Mouse (Mus musculus) cerebellum, adult 11 months (tissue): ENCODE data around the gene Pus3.
"Not testable (repeated sequence)": the region's sequence is repeated elsewhere in the genome, so short reads cannot be mapped to it uniquely, and the experiment has no call there.

Experiments
- DNase-seq: peaks from one replicate; pipeline ENCODE4 v3.0.0; 2022

The Pus3 gene

DNA sequence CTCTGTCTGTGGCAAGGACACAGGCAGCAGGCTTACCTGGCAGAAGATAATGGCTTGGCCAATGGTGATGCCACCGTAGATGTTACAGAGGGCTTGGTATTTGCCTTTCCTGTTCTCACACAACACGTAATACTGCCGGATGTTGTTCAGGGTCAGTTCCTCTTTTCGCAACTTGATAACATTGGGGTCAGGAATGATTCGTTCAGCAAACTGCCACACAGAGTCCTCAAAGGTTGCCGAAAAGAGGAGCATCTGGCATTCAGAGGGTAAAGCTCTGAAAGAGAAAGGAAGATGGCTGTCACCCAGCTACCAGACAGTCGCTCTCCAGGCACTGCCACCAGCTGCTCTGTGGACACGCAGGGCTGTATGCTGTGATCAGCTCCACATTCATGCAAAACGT is 11.7 kb upstream of the Pus3 start:
- DNase-seq, result no peak

- no peak for DNase-seq
These were observed 9.9 kb upstream of the Pus3 start for GRCm38 (mm10) chr9:35548455-35548854.

- DNase-seq, result no peak
These were observed 1.8 kb upstream of the Pus3 start for GRCm38 (mm10) chr9:35556494-35557102.

GRCm38 (mm10) chr9:35559009-35559890 is 855 bp downstream of the Pus3 start:
- DNase-seq, result peak; percentile 77

- DNase-seq, result no peak
These were observed 2.7 kb downstream of the Pus3 start for GRCm38 (mm10) chr9:35561076-35561475.

DNA sequence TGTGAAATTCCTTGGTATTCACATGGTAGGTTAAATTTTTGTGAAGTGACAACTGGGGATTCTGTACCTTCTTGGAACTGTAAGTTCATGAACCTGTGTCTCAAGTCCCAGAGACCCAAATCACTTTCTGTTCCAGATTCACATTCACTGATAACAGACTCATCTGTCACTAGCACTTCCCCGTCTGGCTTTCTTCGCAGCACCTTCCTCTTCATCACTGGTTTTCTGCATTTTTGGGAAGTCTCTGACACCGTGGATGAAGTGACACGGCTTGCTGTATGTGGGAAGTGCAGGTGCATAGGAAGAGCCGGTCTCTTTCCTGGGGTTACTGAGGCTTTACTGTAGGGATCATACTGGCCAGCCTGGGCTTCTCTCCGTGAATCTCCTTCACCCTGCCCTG is 3.2 kb downstream of the Pus3 start:
- no peak for DNase-seq

- no peak for DNase-seq
These were observed 6.3 kb downstream of the Pus3 start for GRCm38 (mm10) chr9:35564536-35565240.

- DNase-seq, result no peak
These were observed 9.6 kb downstream of the Pus3 start for GRCm38 (mm10) chr9:35567995-35568394.

- DNase-seq, result peak; percentile 91
These were observed 11.5 kb downstream of the Pus3 start, which contains the start of the genes Pate2 and Hyls1 for GRCm38 (mm10) chr9:35569571-35570534. Gene Pate2 (plus strand): TSS chr9:35570284. Gene Hyls1 (minus strand): TSS chr9:35570398.

DNA sequence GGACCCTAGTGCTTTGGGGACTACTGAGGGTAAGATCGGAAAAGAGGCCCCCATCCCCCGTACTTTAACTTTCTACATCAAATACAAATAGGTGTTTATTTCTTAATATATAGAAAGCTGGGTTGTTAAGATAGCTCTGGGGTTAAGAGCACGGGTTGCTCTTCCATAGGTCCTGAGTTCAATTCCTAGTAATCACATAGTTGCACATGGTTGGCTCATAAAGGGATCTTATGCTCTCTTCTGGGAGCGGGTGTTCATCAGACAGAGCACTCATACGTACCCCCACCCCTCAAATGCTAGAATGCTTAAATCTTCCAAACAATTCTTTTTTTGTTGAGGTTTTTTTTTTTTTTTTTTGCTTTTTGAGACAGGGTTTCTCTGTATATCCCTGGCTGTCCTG is 12.3 kb downstream of the Pus3 start:
- DNase-seq, result no peak

DNA sequence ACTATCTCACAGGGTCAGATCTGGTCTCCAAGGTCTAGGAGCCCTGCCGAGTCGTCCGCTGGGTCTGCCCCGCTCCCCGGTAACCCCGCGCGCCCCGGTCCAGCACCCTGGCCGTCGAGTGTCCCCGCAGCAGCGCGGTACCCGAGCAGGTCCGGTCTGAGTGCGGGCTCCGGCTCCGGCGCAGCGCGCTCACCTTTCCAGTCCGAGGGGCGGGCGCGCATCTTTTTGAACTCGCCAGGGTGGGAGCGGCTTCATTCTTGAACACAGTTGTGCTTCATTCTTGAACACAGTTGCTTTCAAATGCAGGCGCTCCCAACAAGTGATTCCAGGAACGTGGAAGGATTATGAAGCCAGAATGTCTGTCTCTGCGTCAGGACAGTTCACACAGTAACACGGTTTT is 16.0 kb downstream of the Pus3 start:
- no peak for DNase-seq

DNA sequence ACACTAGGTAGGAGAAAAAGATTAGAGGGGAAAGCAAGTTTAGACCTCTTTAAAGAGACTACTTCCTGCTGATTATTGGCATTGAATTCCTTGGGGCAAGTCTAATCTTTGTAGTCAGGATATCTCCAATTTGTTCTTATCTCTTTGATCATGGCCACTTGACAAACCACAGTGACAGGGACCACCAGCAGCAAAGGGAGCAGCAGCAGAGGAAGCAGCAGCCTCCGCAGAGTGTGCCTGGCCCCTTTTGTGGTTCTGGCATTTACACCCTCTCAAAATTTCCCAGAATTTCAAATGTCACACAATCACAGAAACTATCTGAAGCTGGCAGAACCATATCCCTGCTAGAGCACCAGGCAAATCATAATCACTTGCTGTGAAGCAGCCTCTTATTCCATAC is 29.3 kb downstream of the Pus3 start:
- DNase-seq, result no peak

GRCm38 (mm10) chr9:35592903-35593302 is 34.5 kb downstream of the Pus3 start:
- no peak for DNase-seq

DNA sequence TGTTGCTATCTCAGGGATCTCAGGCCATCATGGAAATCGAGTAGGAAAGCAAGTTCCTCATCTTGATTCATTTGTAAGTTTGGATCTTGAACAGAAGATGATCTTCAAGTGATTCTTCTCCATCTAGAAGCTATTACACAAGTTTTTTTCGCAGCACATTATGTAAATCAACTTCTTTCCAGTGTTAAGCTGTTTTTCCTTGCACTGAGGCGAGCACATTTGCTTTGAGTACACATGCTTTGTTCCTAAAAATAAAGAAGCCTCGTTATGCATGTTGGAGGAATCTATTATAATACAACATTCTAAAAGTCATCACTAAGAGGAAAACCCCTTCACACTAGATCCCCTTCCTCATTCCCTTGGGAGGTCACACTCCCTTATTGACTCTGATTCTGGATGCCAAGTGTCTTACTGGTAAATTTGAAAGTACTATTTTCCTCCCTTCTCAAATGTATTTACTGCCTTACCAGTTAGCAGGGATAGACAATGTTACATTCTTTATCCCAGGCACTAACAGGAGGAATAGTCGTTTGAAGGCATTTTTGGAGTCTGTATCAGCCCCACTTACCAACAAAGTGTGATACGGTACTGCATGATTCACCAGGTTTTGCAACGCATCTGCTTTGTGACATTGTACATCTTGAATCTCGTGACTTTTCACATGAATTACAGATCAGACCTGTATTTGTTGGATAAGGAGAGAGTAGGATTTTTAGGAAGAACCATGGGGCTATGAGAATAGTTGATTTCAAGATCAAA is 49.4 kb downstream of the Pus3 start:
- no peak for DNase-seq

DNA sequence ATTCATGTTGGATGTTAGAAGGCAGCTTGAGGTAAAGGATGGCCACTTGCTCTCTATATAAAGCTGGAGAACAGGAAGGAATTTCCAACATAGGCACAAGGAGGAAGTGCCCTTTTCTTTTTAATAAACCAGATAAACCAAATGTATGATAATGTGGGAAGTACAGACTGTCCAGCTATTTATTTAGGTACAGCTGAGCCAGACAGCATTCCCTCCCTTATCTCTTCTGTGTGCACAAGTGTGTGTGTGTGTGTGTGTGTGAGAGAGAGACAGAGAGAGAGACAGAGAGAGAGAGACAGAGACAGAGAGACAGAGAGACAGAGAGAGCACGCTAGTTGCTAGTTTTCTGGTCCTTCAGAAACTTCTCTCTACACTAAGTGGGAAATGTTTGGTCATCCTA is 53.4 kb downstream of the Pus3 start, which contains the start of gene Pate4:
TSS of gene Pate4 (minus strand) at position 101 of the 400 bp plus-strand sequence.
- DNase-seq, result no peak

DNA sequence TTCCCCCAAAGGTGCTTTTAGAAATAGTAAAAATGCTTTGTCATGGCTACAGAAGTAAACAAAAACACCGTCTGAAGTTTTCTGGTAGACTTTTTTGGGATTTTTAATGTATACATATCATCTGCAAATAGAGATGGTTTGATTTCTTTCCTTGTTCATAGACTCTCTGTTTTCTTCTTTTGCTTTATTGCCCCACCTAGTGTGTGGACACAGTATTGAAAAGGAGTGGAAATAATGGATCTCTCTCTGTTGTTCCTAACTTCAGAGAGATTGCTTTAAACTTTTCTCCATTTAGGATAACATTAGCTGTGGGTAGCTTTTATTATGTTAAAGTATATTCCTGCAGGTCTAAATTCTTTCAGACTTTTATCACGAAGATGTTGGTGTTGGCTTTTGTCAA is 55.6 kb downstream of the Pus3 start:
- no peak for DNase-seq

- DNase-seq, result not testable (repeated sequence)
These were observed 58.4 kb downstream of the Pus3 start for GRCm38 (mm10) chr9:35616784-35617183.
